Mouse (Mus musculus) intestine, postnatal 0 days (tissue): ENCODE measurements around the gene Pip5k1b. TPM values are rescaled to one million over a fixed set of nuclear protein-coding genes. Genes with fewer than 3 reads are reported as not detected.

Experiments used
- ATAC-seq: fragments of 200-750 bp; cut with Nextera tagmentation; 2 replicates; pipeline ENCODE4 v1.8.0; 2017; ENCODE audit warnings: mild to moderate bottlenecking, moderate TSS enrichment, moderate library complexity
- H3K27ac ChIP-seq: fragments of 300-500 bp; sonication (generic); 2 replicates; pipeline ENCODE4 v1.5.1; 2014; ENCODE audit warnings: mild to moderate bottlenecking, low read depth, low read length, moderate library complexity
- H3K27me3 ChIP-seq: fragments of 300-500 bp; sonication (generic); replicated peaks from 2 replicates; pipeline ENCODE4 v1.6.1; 2014; ENCODE audit warnings: low read length, mixed read lengths; ENCODE audit not compliant: control insufficient read depth, insufficient read depth
- H3K36me3 ChIP-seq: fragments of 300-500 bp; sonication (generic); 2 replicates; pipeline ENCODE4 v1.6.1; 2014; ENCODE audit warnings: mild to moderate bottlenecking, moderate library complexity; ENCODE audit not compliant: control insufficient read depth, insufficient read depth
- H3K4me1 ChIP-seq: fragments of 300-500 bp; sonication (generic); replicated peaks from 2 replicates; pipeline ENCODE4 v1.6.1; 2014; ENCODE audit warnings: antibody characterized with exemption, low read length, mixed read lengths; ENCODE audit not compliant: control insufficient read depth, insufficient read depth
- H3K4me2 ChIP-seq: fragments of 300-500 bp; sonication (generic); replicated peaks from 2 replicates; pipeline ENCODE4 v1.6.1; 2014; ENCODE audit warnings: low read depth, mild to moderate bottlenecking, moderate library complexity
- H3K4me3 ChIP-seq: fragments of 300-500 bp; sonication (generic); 2 replicates; pipeline ENCODE4 v1.5.1; 2014; ENCODE audit warnings: low read depth, low read length
- H3K9ac ChIP-seq: fragments of 300-500 bp; sonication (generic); 2 replicates; pipeline ENCODE4 v1.6.1; 2014; ENCODE audit warnings: mild to moderate bottlenecking, low read depth, low read length
- H3K9me3 ChIP-seq: fragments of 300-500 bp; sonication (generic); 2 replicates; pipeline ENCODE4 v1.6.1; 2016; ENCODE audit warnings: mixed run types; ENCODE audit not compliant: control insufficient read depth
- CTCF ChIP-seq: sonication (generic); IDR thresholded peaks from 2 replicates; pipeline ENCODE4 v1.5.1; 2016; ENCODE audit warnings: low read depth, mild to moderate bottlenecking, control low read depth, antibody characterized with exemption, moderate library complexity
- WGBS: fragments of 180-500 bp; shearing (Covaris S2); extraction: QIAGEN DNeasy Blood & Tissue Kit; methylation state at CpG from one replicate; pipeline ENCODE4 v1.1.7; 2014; 5-methylcytosine and 5-hydroxymethylcytosine counted together
- polyA plus RNA-seq: library from polyadenylated mRNA; unstranded; fragments of >200 nt; fragmentation: Nextera tagmentation; extraction: Ambion mirVana; gene quantifications from 2 replicates; pipeline ENCODE4 v1.2.1, GENCODE M21; 2015

The Pip5k1b gene
- polyA plus RNA-seq, 1 experiment from 2014 or later = 29.4 TPM

- no peak overlapping the region for H3K4me3 ChIP-seq
- no peak overlapping the region for H3K27ac ChIP-seq
- no peaks in the 10 kb centered on the region for H3K4me1 ChIP-seq
- H3K9me3 ChIP-seq = no peaks in the 10 kb centered on the region
- H3K36me3 ChIP-seq = peaks cover 9% of the 10 kb centered on the region
- no peak for TF ChIP-seq CTCF
- 54% methylated on average over 6 of the region's 6 CpGs for WGBS
- ATAC-seq = no peak
- no peak overlapping the region for H3K9ac ChIP-seq
- H3K27me3 ChIP-seq = no peaks in the 10 kb centered on the region
- no peak overlapping the region for H3K4me2 ChIP-seq
Measured at GRCm38 (mm10) chr19:24378470-24378869, 177.2 kb downstream of the Pip5k1b start.

GRCm38 (mm10) chr19:24371763-24372640 is 183.7 kb downstream of the Pip5k1b start:
- no peak for ATAC-seq
- Histone ChIP-seq H3K4me2 (no peak overlapping the region), H3K27me3 (no peaks in the 10 kb centered on the region), H3K4me3 (no peak overlapping the region), H3K9me3 (no peaks in the 10 kb centered on the region), H3K27ac (no peak overlapping the region), H3K36me3 (peaks cover 4% of the 10 kb centered on the region; the same call in 1 of the 2 replicates), H3K4me1 (no peaks in the 10 kb centered on the region), H3K9ac (no peak overlapping the region)
- WGBS = 81% methylated on average over 19 of the region's 19 CpGs
- no peak for TF ChIP-seq CTCF

- H3K27ac ChIP-seq = no peak overlapping the region
- WGBS = 76% methylated on average over 6 of the region's 6 CpGs
- H3K27me3 ChIP-seq = no peaks in the 10 kb centered on the region
- H3K9ac ChIP-seq = no peak overlapping the region
- H3K36me3 ChIP-seq = no peaks in the 10 kb centered on the region
- no peaks in the 10 kb centered on the region for H3K4me1 ChIP-seq
- no peak overlapping the region for H3K4me3 ChIP-seq
- H3K9me3 ChIP-seq = no peaks in the 10 kb centered on the region
- ATAC-seq = no peak
- no peak for TF ChIP-seq CTCF
- H3K4me2 ChIP-seq = no peak overlapping the region
Measured at GRCm38 (mm10) chr19:24368419-24368818, 187.3 kb downstream of the Pip5k1b start.

GRCm38 (mm10) chr19:24367722-24368121 is 187.9 kb downstream of the Pip5k1b start:
- H3K27ac ChIP-seq = no peak overlapping the region
- no peaks in the 10 kb centered on the region for H3K4me1 ChIP-seq
- H3K4me3 ChIP-seq = no peak overlapping the region
- no peaks in the 10 kb centered on the region for H3K36me3 ChIP-seq
- no peaks in the 10 kb centered on the region for H3K9me3 ChIP-seq
- no peak for TF ChIP-seq CTCF
- no peaks in the 10 kb centered on the region for H3K27me3 ChIP-seq
- ATAC-seq = no peak
- H3K4me2 ChIP-seq = no peak overlapping the region
- WGBS = 89% methylated on average over 4 of the region's 4 CpGs
- H3K9ac ChIP-seq = no peak overlapping the region

- 67% methylated on average over 1 of the region's 1 CpGs for WGBS
- Histone ChIP-seq H3K4me3 (no peak overlapping the region), H3K4me1 (no peaks in the 10 kb centered on the region), H3K27me3 (no peaks in the 10 kb centered on the region), H3K36me3 (no peaks in the 10 kb centered on the region), H3K9me3 (no peaks in the 10 kb centered on the region), H3K27ac (no peak overlapping the region), H3K9ac (no peak overlapping the region), H3K4me2 (no peak overlapping the region)
- ATAC-seq = no peak
- no peak for TF ChIP-seq CTCF
Measured at GRCm38 (mm10) chr19:24366747-24367146, 188.9 kb downstream of the Pip5k1b start.

GRCm38 (mm10) chr19:24362626-24363321 is 192.9 kb downstream of the Pip5k1b start:
- H3K27ac ChIP-seq = no peak overlapping the region
- no peak overlapping the region for H3K9ac ChIP-seq
- H3K36me3 ChIP-seq = 0 out of 2 replicates have a peak, but pooled peaks cover 6% of the 10 kb centered on the region
- no peaks in the 10 kb centered on the region for H3K4me1 ChIP-seq
- H3K4me2 ChIP-seq = no peak overlapping the region
- no peak for ATAC-seq
- WGBS = 63% methylated on average over 8 of the region's 8 CpGs
- no peak for TF ChIP-seq CTCF
- H3K27me3 ChIP-seq = no peaks in the 10 kb centered on the region
- no peaks in the 10 kb centered on the region for H3K9me3 ChIP-seq
- no peak overlapping the region for H3K4me3 ChIP-seq
